In the genomic region with DNA sequence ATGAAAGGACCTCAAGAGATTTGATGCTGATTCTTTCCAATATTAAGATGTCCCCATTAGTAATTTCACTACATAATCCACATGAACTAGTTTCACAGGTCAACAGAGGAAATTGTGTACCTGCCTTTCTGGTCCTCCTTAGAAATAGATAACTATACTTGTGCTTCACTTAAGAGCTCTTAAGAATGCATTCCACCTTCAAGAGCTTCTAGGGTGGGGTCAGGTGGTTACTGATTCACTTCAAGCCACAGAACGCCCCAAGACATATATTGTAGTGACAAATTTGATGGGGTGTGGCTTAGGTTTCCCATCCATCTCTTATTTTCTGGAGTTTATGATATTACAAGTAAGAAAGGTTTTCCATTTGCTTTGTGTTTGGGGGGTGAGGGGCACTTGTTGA, we compare ENCODE assay signal across 21 mouse cellular contexts. TPM values are rescaled to one million over a fixed set of nuclear protein-coding genes. Genes with fewer than 3 reads are reported as not detected.
A peak's percentile ranks its signal among the peaks of the same experiment; 100 is the strongest.
DNase-seq lines count a peak whose midpoint lies in the region; ATAC-seq and TF ChIP-seq lines count a peak whose summit lies in the region.
"Had no signal": no experiment of that assay in that cellular context is flagged by ENCODE, and none has a peak within 500 bp of the region (broad histone marks: within the 10 kb centered on the region; RNA-seq: fewer than 3 reads in every experiment).

No protein-coding gene starts in this region.

- H3K4me1 ChIP-seq in lung, embryonic 16.5 days (replicated peaks; ENCODE audit: control insufficient read depth, insufficient read depth, low read length) = no peaks in the 10 kb centered on the region
- H3K4me1 ChIP-seq in lung, adult 2 months (ENCODE audit: control insufficient read depth, insufficient read depth, low read length) = no peaks in the 10 kb centered on the region
- H3K4me1 ChIP-seq: embryonic facial prominence, embryonic 13.5 days; embryonic facial prominence, embryonic 15.5 days; forebrain, embryonic 10.5 days; forebrain, embryonic 12.5 days had no signal

- no peak for DNase-seq in lung, adult 2 months
- DNase-seq in lung, postnatal 36 days = peak; percentile 25
- no peak for DNase-seq in lung, adult 18-20 months
- DNase-seq: adrenal gland, adult 2 months; adrenal gland, postnatal 10 days; adrenal gland, postnatal 25 days; cerebellum, adult 11 months; cerebellum, adult 18-20 months; cerebellum, adult 8-10 months; cerebellum, adult 9-11 months; cerebellum, postnatal 14 days; cerebellum, postnatal 36 days; embryo, embryonic 11 days had no signal

- H3K9ac ChIP-seq in lung, embryonic 16.5 days (ENCODE audit: low read length) = no peak overlapping the region
- H3K9ac ChIP-seq: embryonic facial prominence, embryonic 13.5 days; embryonic facial prominence, embryonic 15.5 days; forebrain, embryonic 12.5 days had no signal

- ATAC-seq in lung, embryonic 16.5 days (ENCODE audit: low read depth) = peak; percentile 65
- ATAC-seq: forebrain, embryonic 14.5 days; forebrain, embryonic 16.5 days had no signal

- H3K9me3 ChIP-seq in lung, embryonic 16.5 days (ENCODE audit: control insufficient read depth, low read length) = no peaks in the 10 kb centered on the region
- H3K9me3 ChIP-seq: embryonic facial prominence, embryonic 13.5 days; embryonic facial prominence, embryonic 15.5 days; forebrain, embryonic 12.5 days had no signal

- no peak overlapping the region for H3K4me2 ChIP-seq in lung, embryonic 16.5 days (ENCODE audit: low read depth, low read length)
- H3K4me2 ChIP-seq: embryonic facial prominence, embryonic 13.5 days; embryonic facial prominence, embryonic 15.5 days; forebrain, embryonic 12.5 days had no signal

- no peaks in the 10 kb centered on the region for H3K27me3 ChIP-seq in lung, embryonic 16.5 days (ENCODE audit: control insufficient read depth, insufficient read depth, low read depth, low read length)
- H3K27me3 ChIP-seq: embryonic facial prominence, embryonic 13.5 days; embryonic facial prominence, embryonic 15.5 days; forebrain, embryonic 12.5 days had no signal

- peaks cover 10% of the 10 kb centered on the region for H3K36me3 ChIP-seq in lung, embryonic 16.5 days (ENCODE audit: control insufficient read depth, insufficient read depth, low read length)

- H3K4me3 ChIP-seq in lung, embryonic 16.5 days (ENCODE audit: low read length) = no peak overlapping the region
- H3K4me3 ChIP-seq in lung, adult 2 months (replicated peaks; ENCODE audit: extremely low read depth, low read depth, low read length) = no peak overlapping the region
- H3K4me3 ChIP-seq: embryonic facial prominence, embryonic 13.5 days; embryonic facial prominence, embryonic 15.5 days; erythroblast, embryonic 14.5 days; forebrain, embryonic 10.5 days; forebrain, embryonic 12.5 days had no signal

- TF ChIP-seq POLR2A in lung, adult 2 months (IDR thresholded peaks at IDR 0.05; ENCODE audit: borderline replicate concordance, extremely low read depth, low read depth, low read length) = no peak

- no peak for TF ChIP-seq CTCF in lung, adult 2 months (IDR thresholded peaks at IDR 0.05; ENCODE audit: insufficient read depth, low read length)

- H3K27ac ChIP-seq in lung, embryonic 16.5 days (ENCODE audit: low read length) = no peak overlapping the region
- H3K27ac ChIP-seq: embryonic facial prominence, embryonic 13.5 days; embryonic facial prominence, embryonic 15.5 days; forebrain, embryonic 10.5 days; forebrain, embryonic 12.5 days had no signal

- 54% methylated on average over 1 of the region's 1 CpGs for WGBS in lung, embryonic 16.5 days
- 78% methylated on average over 1 of the region's 1 CpGs for WGBS in lung, adult 2 months

RNA-seq across cellular contexts. Expression of a gene that starts 32.4 kb away (rescaled TPM):
- polyA plus RNA-seq in lung, embryonic 16.5 days (2015; fragmentation: Nextera tagmentation; extraction: Ambion mirVana) = 14.8 and 15.2 TPM in 2 replicates
- 1.3 and 5.2 TPM in 2 replicates for polyA plus RNA-seq in lung, adult 2 months (2012; rRNA removed)
- polyA plus RNA-seq: erythroblast, embryonic 14.5 days had no signal

RNA-seq across cellular contexts. Expression of a gene that starts 38.1 kb away (rescaled TPM):
- polyA plus RNA-seq in lung, embryonic 16.5 days (2015; fragmentation: Nextera tagmentation; extraction: Ambion mirVana) = 29.3 and 30.1 TPM in 2 replicates
- 6.1 and 10.0 TPM in 2 replicates for polyA plus RNA-seq in lung, adult 2 months (2012; rRNA removed)
